Mouse (Mus musculus): ENCODE data around the gene Fam186b. TPM values are rescaled to one million over a fixed set of nuclear protein-coding genes. Genes with fewer than 3 reads are reported as not detected.
A peak's percentile ranks its signal among the peaks of the same experiment; 100 is the strongest.

Gene Fam186b
- polyA plus RNA-seq, 1 experiment from 2014 or later: 0.24 TPM

DNA sequence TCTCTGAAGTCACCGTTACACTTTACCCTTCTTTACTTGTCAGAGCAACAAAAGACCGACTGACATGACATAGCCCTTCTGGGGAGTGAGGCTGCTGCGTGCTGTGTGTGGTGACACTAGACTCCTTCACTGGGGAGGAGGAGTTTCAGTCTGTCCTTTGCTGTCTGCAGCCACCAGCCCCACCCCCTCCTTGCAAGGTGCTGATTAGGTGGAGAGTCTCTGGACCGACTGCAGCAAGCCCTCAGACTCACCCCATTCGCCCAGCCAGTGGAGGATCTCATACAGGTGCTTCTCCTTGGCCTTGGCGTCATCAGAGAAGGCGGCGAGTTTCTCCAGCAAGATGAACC lies 10.5 kb downstream of the Fam186b start:
- H3K36me3 ChIP-seq (ENCODE audit: control insufficient read depth, insufficient read depth, low read length): no peaks in the 10 kb centered on the region
- H3K4me1 ChIP-seq (ENCODE audit: control insufficient read depth, insufficient read depth, low read length): peaks cover 6% of the 10 kb centered on the region; the same call in 1 of the 2 replicates
- peak overlapping the region; percentile 9; the same call in 1 of the 2 replicates for H3K4me2 ChIP-seq (ENCODE audit: low read depth, low read length)
- H3K9ac ChIP-seq (ENCODE audit: low read depth, low read length): no peak overlapping the region
- H3K27ac ChIP-seq (ENCODE audit: low read length): peak overlapping the region; percentile 54
- no peaks in the 10 kb centered on the region for H3K9me3 ChIP-seq (ENCODE audit: control insufficient read depth, low read length)
- no peaks in the 10 kb centered on the region for H3K27me3 ChIP-seq (replicated peaks; ENCODE audit: control insufficient read depth, insufficient read depth, low read length)
- 54% methylated on average over 8 of the region's 8 CpGs for WGBS
- peak; percentile 51 for ATAC-seq
- H3K4me3 ChIP-seq (ENCODE audit: low read length): no peak overlapping the region

DNA sequence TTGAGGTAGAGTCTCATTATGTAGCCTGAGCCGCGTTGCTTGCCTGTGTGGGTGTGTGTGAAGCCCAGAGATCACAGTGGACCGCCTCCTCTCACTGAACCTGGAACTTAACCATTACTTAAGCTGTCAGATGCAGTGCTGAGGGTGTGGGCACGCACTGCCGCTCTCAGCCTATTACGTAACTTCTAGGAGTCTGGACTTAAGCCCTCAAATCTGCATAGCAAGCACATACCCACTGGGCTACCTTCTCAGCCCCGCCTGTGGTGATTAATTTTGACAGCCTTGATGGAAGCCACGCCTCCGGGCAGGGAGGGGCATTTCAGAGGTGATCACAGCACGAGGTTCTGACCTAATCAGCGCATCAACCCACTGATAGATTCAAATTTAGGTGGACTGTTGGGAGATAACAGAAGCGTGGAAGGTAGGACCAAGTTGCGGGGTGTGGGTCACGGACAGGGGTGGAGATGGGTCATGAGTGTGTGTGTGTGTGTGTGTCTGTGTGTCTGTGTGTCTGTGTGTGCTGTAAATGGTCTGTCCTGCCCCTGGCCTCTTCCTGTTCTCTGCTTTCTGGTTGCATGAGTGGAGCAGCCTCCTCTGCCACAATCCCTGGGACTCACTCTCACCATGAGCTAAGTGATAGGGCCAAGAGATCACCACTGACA lies 11.0 kb downstream of the Fam186b start:
- H3K4me2 ChIP-seq (ENCODE audit: low read depth, low read length): peak overlapping the region; percentile 9; the same call in 1 of the 2 replicates
- H3K4me1 ChIP-seq (ENCODE audit: control insufficient read depth, insufficient read depth, low read length): peaks cover 6% of the 10 kb centered on the region; the same call in 1 of the 2 replicates
- 0 out of 2 replicates have a peak, but pooled peaks cover 2% of the 10 kb centered on the region for H3K27me3 ChIP-seq (replicated peaks; ENCODE audit: control insufficient read depth, insufficient read depth, low read length)
- ATAC-seq: peak; percentile 98
- no peaks in the 10 kb centered on the region for H3K9me3 ChIP-seq (ENCODE audit: control insufficient read depth, low read length)
- H3K9ac ChIP-seq (ENCODE audit: low read depth, low read length): no peak overlapping the region
- 27% methylated on average over 14 of the region's 14 CpGs for WGBS
- H3K4me3 ChIP-seq (ENCODE audit: low read length): no peak overlapping the region
- no peaks in the 10 kb centered on the region for H3K36me3 ChIP-seq (ENCODE audit: control insufficient read depth, insufficient read depth, low read length)
- H3K27ac ChIP-seq (ENCODE audit: low read length): peak overlapping the region; percentile 54

DNA sequence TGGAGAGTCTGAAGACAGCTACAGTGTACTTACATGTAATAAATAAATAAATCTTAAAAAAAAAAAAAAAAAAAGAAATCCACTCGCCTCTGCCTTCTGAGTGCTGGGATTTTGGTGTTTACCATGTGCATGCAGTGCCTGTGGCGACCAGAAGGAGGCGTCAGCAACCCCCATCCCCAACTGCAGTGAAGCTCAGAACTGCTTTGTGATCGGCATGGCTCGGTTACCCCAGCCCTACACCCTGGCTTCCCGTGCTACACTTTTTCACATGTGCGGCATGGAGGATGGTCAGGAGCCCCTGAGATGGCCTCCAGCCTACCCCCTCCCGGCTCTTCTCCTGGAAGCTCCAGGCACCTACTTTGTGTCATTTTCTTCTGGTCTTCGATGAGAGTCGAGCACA lies 12.2 kb downstream of the Fam186b start:
- H3K9me3 ChIP-seq (ENCODE audit: control insufficient read depth, low read length): no peaks in the 10 kb centered on the region
- H3K9ac ChIP-seq (ENCODE audit: low read depth, low read length): no peak overlapping the region
- WGBS: 64% methylated on average over 10 of the region's 10 CpGs
- H3K27ac ChIP-seq (ENCODE audit: low read length): no peak overlapping the region
- no peak overlapping the region for H3K4me3 ChIP-seq (ENCODE audit: low read length)
- H3K4me1 ChIP-seq (ENCODE audit: control insufficient read depth, insufficient read depth, low read length): peaks cover 6% of the 10 kb centered on the region; the same call in 1 of the 2 replicates
- 0 out of 2 replicates have a peak, but pooled peaks cover 2% of the 10 kb centered on the region for H3K27me3 ChIP-seq (replicated peaks; ENCODE audit: control insufficient read depth, insufficient read depth, low read length)
- H3K36me3 ChIP-seq (ENCODE audit: control insufficient read depth, insufficient read depth, low read length): no peaks in the 10 kb centered on the region
- no peak for ATAC-seq
- H3K4me2 ChIP-seq (ENCODE audit: low read depth, low read length): no peak overlapping the region

DNA sequence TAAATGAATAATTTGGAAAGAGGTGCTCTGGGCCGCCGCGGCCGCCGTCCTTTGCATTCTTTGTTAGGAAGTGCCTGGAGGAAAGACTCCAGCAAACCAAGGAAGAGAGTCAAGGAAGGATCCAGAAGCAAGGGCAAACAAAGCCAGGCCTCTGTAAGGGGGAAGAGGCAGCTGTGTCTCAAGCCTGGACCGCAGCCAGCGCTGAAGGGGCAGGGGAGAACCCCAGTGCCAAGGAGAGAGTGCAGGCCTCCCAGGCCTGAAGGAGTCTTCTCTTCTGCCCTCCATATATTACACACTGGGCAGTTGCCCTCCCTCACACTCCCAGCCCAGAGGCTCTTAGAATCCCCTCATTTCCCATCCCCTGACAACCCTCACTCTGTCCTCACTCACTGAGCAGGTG lies 17.4 kb downstream of the Fam186b start:
- Histone ChIP-seq H3K4me2 (ENCODE audit: low read depth, low read length) (no peak overlapping the region), H3K4me3 (ENCODE audit: low read length) (no peak overlapping the region), H3K27me3 (replicated peaks; ENCODE audit: control insufficient read depth, insufficient read depth, low read length) (0 out of 2 replicates have a peak, but pooled peaks cover 2% of the 10 kb centered on the region), H3K9me3 (ENCODE audit: control insufficient read depth, low read length) (no peaks in the 10 kb centered on the region), H3K4me1 (ENCODE audit: control insufficient read depth, insufficient read depth, low read length) (no peaks in the 10 kb centered on the region), H3K27ac (ENCODE audit: low read length) (no peak overlapping the region), H3K9ac (ENCODE audit: low read depth, low read length) (0 out of 2 replicates have a peak overlapping the region, but pooled peaks have one; percentile 30), H3K36me3 (ENCODE audit: control insufficient read depth, insufficient read depth, low read length) (no peaks in the 10 kb centered on the region)
- 81% methylated on average over 7 of the region's 7 CpGs for WGBS
- ATAC-seq: no peak

DNA sequence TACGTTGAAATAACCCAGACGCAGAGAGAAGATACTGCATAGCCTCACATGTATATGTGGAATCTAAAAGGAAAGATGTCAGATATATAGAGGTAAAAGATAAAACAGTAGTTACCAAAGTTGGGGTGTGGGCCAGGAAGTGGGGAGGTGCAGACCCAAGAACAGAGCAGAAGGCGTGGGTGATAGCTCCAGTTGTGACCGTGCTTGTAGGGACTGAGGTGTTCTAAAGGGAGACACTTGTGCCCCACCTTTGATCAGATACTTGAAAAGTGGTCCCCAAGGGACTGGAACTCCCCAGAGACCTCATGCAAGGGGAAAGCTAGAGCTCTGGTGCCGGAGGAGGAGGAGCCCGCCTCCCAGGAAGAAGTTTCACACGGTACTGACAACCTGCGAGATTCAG lies 19.6 kb downstream of the Fam186b start:
- ATAC-seq: no peak

DNA sequence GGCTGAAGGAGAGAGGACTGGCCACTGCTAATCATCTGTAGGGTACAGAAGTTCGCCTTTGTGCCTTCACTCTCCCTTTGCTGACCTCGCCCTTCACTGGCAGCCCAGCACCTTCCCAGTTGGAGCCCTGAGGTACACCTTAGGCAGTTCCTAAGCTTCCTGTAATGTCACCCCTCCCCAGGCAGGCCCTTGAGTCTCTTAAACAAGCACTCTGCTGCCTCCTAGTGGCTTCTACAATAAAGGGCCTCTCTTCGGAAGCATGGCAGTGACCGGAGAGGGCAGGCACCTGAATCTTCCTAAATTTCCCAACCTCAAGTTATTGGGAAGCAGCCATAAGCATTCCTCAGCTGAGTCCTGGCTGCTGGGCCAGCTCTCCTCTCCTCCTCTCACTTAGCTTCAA lies 30.0 kb downstream of the Fam186b start:
- 9% methylated on average over 4 of the region's 4 CpGs for WGBS
- no peak overlapping the region for H3K27ac ChIP-seq (ENCODE audit: low read length)

More for the DNA sequence above, 19.6 kb downstream of the Fam186b start:
- Histone ChIP-seq H3K4me3 (ENCODE audit: low read length) (no peak overlapping the region), H3K4me2 (ENCODE audit: low read depth, low read length) (no peak overlapping the region), H3K36me3 (ENCODE audit: control insufficient read depth, insufficient read depth, low read length) (no peaks in the 10 kb centered on the region), H3K9me3 (ENCODE audit: control insufficient read depth, low read length) (no peaks in the 10 kb centered on the region), H3K27me3 (replicated peaks; ENCODE audit: control insufficient read depth, insufficient read depth, low read length) (0 out of 2 replicates have a peak, but pooled peaks cover 2% of the 10 kb centered on the region), H3K4me1 (ENCODE audit: control insufficient read depth, insufficient read depth, low read length) (no peaks in the 10 kb centered on the region), H3K9ac (ENCODE audit: low read depth, low read length) (no peak overlapping the region), H3K27ac (ENCODE audit: low read length) (no peak overlapping the region)
- WGBS: 80% methylated on average over 8 of the region's 8 CpGs

DNA sequence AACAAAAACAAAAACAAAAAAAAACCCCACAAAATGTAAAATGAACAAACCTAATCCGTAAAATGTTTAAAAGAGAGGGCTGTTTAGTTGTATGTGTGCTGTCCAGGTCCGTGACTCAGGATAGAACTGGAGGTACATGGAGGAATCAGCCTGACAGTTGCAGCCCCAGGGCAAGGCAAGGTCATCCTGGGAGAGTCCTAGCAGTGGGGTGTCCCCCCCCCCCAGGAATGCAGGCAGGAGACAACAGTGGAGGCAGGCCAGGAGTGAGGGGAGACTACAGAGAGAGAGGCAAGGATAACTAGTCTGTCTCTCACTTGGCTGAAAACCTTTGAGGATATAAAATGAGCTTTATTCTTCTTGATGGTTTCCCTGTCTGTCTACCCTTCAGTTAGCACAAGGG lies 31.3 kb downstream of the Fam186b start:
- Histone ChIP-seq H3K4me3 (ENCODE audit: low read length) (no peak overlapping the region), H3K27ac (ENCODE audit: low read length) (no peak overlapping the region), H3K9me3 (ENCODE audit: control insufficient read depth, low read length) (no peaks in the 10 kb centered on the region), H3K36me3 (ENCODE audit: control insufficient read depth, insufficient read depth, low read length) (no peaks in the 10 kb centered on the region), H3K27me3 (replicated peaks; ENCODE audit: control insufficient read depth, insufficient read depth, low read length) (0 out of 2 replicates have a peak, but pooled peaks cover 2% of the 10 kb centered on the region), H3K4me1 (ENCODE audit: control insufficient read depth, insufficient read depth, low read length) (peaks cover 2% of the 10 kb centered on the region), H3K9ac (ENCODE audit: low read depth, low read length) (peak overlapping the region; percentile 49), H3K4me2 (ENCODE audit: low read depth, low read length) (no peak overlapping the region)
- no peak for ATAC-seq
- 77% methylated on average over 2 of the region's 2 CpGs for WGBS

More for the DNA sequence above, 30.0 kb downstream of the Fam186b start:
- Histone ChIP-seq H3K27me3 (replicated peaks; ENCODE audit: control insufficient read depth, insufficient read depth, low read length) (0 out of 2 replicates have a peak, but pooled peaks cover 2% of the 10 kb centered on the region), H3K4me1 (ENCODE audit: control insufficient read depth, insufficient read depth, low read length) (no peaks in the 10 kb centered on the region), H3K9me3 (ENCODE audit: control insufficient read depth, low read length) (no peaks in the 10 kb centered on the region), H3K9ac (ENCODE audit: low read depth, low read length) (no peak overlapping the region), H3K36me3 (ENCODE audit: control insufficient read depth, insufficient read depth, low read length) (no peaks in the 10 kb centered on the region), H3K4me3 (ENCODE audit: low read length) (no peak overlapping the region), H3K4me2 (ENCODE audit: low read depth, low read length) (no peak overlapping the region)
- peak; percentile 75 for ATAC-seq

DNA sequence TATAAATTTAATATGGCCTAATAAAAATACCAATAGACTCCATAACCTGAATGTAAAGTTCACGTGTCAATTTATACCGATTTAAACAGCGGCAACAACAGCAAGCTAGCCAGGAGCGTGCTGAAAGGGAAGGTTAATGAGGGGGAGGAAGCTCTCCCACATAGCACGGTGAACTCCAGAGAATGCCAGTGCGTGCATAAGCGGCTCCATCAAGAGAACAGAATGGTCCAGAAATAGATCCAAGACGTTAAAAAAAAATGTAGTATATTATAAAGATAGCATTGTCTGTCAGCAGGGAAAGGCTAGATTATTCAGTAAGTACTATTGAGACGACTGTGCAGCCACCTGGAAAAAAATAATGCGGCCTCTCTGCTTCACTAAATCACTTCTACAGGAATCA lies 33.0 kb downstream of the Fam186b start:
- Histone ChIP-seq H3K36me3 (ENCODE audit: control insufficient read depth, insufficient read depth, low read length) (no peaks in the 10 kb centered on the region), H3K9me3 (ENCODE audit: control insufficient read depth, low read length) (no peaks in the 10 kb centered on the region), H3K27ac (ENCODE audit: low read length) (no peak overlapping the region), H3K9ac (ENCODE audit: low read depth, low read length) (no peak overlapping the region), H3K4me1 (ENCODE audit: control insufficient read depth, insufficient read depth, low read length) (peaks cover 5% of the 10 kb centered on the region), H3K4me3 (ENCODE audit: low read length) (no peak overlapping the region), H3K4me2 (ENCODE audit: low read depth, low read length) (no peak overlapping the region; the same call in 1 of the 2 replicates), H3K27me3 (replicated peaks; ENCODE audit: control insufficient read depth, insufficient read depth, low read length) (0 out of 2 replicates have a peak, but pooled peaks cover 2% of the 10 kb centered on the region)
- 50% methylated on average over 10 of the region's 10 CpGs for WGBS
- ATAC-seq: no peak

DNA sequence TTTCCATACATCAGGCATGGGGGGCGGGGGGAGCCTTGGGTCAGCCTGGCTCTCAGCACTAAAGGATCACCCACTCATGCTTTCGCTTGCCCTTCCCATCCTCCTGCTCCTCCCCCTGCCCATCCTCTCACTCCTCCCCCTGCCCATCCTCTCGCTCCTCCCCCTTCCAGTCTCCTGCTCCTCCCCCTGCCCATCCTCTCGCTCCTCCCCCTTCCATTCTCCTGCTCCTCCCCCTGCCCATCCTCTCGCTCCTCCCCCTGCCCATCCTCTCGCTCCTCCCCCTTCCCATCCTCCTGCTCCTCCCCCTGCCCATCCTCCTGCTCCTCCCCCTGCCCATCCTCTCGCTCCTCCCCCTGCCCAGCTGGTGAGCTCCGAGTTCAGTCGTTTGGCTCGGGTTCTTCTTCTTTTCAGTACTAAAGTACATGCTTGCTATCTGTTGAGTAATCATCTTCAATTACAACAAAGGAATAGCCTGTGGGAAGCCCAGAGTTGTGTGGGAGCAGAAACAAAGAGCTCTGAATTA lies 35.9 kb downstream of the Fam186b start:
- Histone ChIP-seq H3K27ac (ENCODE audit: low read length) (peak overlapping the region; percentile 66), H3K4me3 (ENCODE audit: low read length) (peak overlapping the region; percentile 17), H3K9ac (ENCODE audit: low read depth, low read length) (peak overlapping the region; percentile 36), H3K4me2 (ENCODE audit: low read depth, low read length) (peak overlapping the region; percentile 49), H3K9me3 (ENCODE audit: control insufficient read depth, low read length) (no peaks in the 10 kb centered on the region), H3K27me3 (replicated peaks; ENCODE audit: control insufficient read depth, insufficient read depth, low read length) (no peaks in the 10 kb centered on the region), H3K4me1 (ENCODE audit: control insufficient read depth, insufficient read depth, low read length) (peaks cover 6% of the 10 kb centered on the region), H3K36me3 (ENCODE audit: control insufficient read depth, insufficient read depth, low read length) (no peaks in the 10 kb centered on the region)
- ATAC-seq: peak; percentile 74
- under 1% methylated on average over 7 of the region's 10 CpGs for WGBS
